Mouse (Mus musculus) limb, embryonic 12.5 days (tissue): ENCODE data around the gene Slc35f4. TPM values are rescaled to one million over a fixed set of nuclear protein-coding genes. Genes with fewer than 3 reads are reported as not detected.
A peak's percentile ranks its signal among the peaks of the same experiment; 100 is the strongest.

Source experiments
- ATAC-seq: fragments of 200-750 bp; cut with Nextera tagmentation; 2 replicates; pipeline ENCODE4 v1.8.0; 2017; ENCODE audit warnings: low read depth, moderate TSS enrichment; ENCODE audit not compliant: insufficient number of reproducible peaks, insufficient read depth, low FRiP score, low TSS enrichment
- H3K27ac ChIP-seq: fragments of 300-500 bp; sonication (generic); 2 replicates; pipeline ENCODE4 v1.5.1; 2016; ENCODE audit warnings: mild to moderate bottlenecking, moderate library complexity
- H3K27me3 ChIP-seq: fragments of 300-500 bp; sonication (generic); 2 replicates; pipeline ENCODE4 v1.6.1; 2016; ENCODE audit warnings: mild to moderate bottlenecking, moderate library complexity
- H3K36me3 ChIP-seq: fragments of 300-500 bp; sonication (generic); 2 replicates; pipeline ENCODE4 v1.6.1; 2016; ENCODE audit warnings: mild to moderate bottlenecking, moderate library complexity
- H3K4me1 ChIP-seq: fragments of 300-500 bp; sonication (generic); replicated peaks from 2 replicates; pipeline ENCODE4 v1.6.1; 2016
- H3K4me2 ChIP-seq: fragments of 300-500 bp; sonication (generic); 2 replicates; pipeline ENCODE4 v1.6.1; 2016; ENCODE audit warnings: mild to moderate bottlenecking, moderate library complexity
- H3K4me3 ChIP-seq: fragments of 300-500 bp; sonication (generic); replicated peaks from 2 replicates; pipeline ENCODE4 v1.5.1; 2016; ENCODE audit warnings: mild to moderate bottlenecking
- H3K9ac ChIP-seq: fragments of 300-500 bp; sonication (generic); replicated peaks from 2 replicates; pipeline ENCODE4 v1.6.1; 2016; ENCODE audit warnings: mild to moderate bottlenecking, moderate library complexity
- H3K9me3 ChIP-seq: fragments of 300-500 bp; sonication (generic); 2 replicates; pipeline ENCODE4 v1.6.1; 2016; ENCODE audit warnings: mild to moderate bottlenecking, moderate library complexity
- WGBS: fragments of 180-500 bp; shearing (Covaris S2); methylation state at CpG from one replicate; pipeline ENCODE4 v1.1.7; 2016; 5-methylcytosine and 5-hydroxymethylcytosine counted together
- polyA plus RNA-seq: library from polyadenylated mRNA; unstranded; fragments of >200 nt; fragmentation: Nextera tagmentation; extraction: Ambion mirVana; gene quantifications from 2 replicates; pipeline ENCODE4 v1.2.1, GENCODE M21; 2016

Slc35f4 gene
- polyA plus RNA-seq: not detected in 2 replicates

DNA sequence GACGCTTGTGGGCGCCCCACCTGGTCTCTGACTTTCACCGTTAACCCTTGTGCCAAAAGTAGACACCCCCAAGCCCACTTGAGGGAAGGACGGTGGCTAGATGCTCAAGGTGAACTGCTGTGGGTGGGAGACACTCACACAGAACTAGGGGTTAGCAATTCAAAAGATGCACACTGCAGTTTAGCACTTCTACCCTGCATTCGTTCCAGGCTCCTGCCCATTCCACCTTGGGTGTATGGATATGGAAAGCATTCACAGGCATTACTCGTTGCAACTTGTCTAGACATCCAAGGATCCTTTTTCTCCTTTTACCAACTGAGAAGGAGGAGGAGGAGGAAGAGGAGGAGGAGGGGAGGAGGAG is at the start of gene Slc35f4:
Gene Slc35f4 (minus strand): TSS at position 116 of the 361 bp plus-strand sequence.
- no peak for ATAC-seq
- H3K9ac ChIP-seq: no peak within 1 kb of the TSS
- peak within 1 kb of the TSS; percentile 34 for H3K4me3 ChIP-seq
- 17% methylated on average over 6 of the region's 6 CpGs for WGBS
- H3K4me1 ChIP-seq: peaks cover 7% of the 10 kb centered on the region
- no peaks in the 10 kb centered on the region for H3K9me3 ChIP-seq
- H3K27ac ChIP-seq: no peak within 1 kb of the TSS
- peaks cover 17% of the 10 kb centered on the region for H3K27me3 ChIP-seq
- peak within 1 kb of the TSS; percentile 76 for H3K4me2 ChIP-seq
- no peaks in the 10 kb centered on the region for H3K36me3 ChIP-seq

GRCm38 (mm10) chr14:49568369-49568768 is 42.5 kb upstream of the Slc35f4 start:
- H3K36me3 ChIP-seq: no peaks in the 10 kb centered on the region
- H3K4me3 ChIP-seq: no peak overlapping the region
- no peak overlapping the region for H3K4me2 ChIP-seq
- no peak for ATAC-seq
- H3K9ac ChIP-seq: no peak overlapping the region
- H3K4me1 ChIP-seq: no peaks in the 10 kb centered on the region
- no peak overlapping the region for H3K27ac ChIP-seq
- no peaks in the 10 kb centered on the region for H3K27me3 ChIP-seq
- H3K9me3 ChIP-seq: no peaks in the 10 kb centered on the region

DNA sequence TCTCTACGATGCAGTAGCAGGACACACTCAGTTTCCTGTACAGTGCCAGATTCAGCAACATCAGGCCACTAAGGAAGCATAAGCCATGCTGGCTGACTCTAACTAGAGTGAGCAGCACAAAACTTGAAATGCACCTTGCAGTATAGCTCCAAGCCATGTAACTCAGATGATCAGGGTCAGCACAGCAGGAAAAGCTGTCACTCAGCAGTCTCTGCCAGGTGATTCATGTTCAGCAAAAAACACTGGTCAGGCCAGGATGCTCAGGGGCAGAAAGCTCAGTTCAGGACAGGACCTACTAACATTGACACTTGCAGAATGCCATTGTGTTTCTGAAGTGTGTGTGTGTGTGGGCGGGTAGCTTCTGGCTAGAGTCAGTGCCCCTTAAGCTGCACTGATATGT is 34.9 kb upstream of the Slc35f4 start:
- no peak overlapping the region for H3K4me2 ChIP-seq
- no peaks in the 10 kb centered on the region for H3K36me3 ChIP-seq
- no peaks in the 10 kb centered on the region for H3K27me3 ChIP-seq
- no peak overlapping the region for H3K9ac ChIP-seq
- 62% methylated on average over 2 of the region's 2 CpGs for WGBS
- no peaks in the 10 kb centered on the region for H3K4me1 ChIP-seq
- no peaks in the 10 kb centered on the region for H3K9me3 ChIP-seq
- H3K27ac ChIP-seq: no peak overlapping the region
- H3K4me3 ChIP-seq: no peak overlapping the region
- no peak for ATAC-seq

- ATAC-seq: no peak
- WGBS: 41% methylated on average over 1 of the region's 1 CpGs
Measured at GRCm38 (mm10) chr14:49540104-49540503, 14.3 kb upstream of the Slc35f4 start.

DNA sequence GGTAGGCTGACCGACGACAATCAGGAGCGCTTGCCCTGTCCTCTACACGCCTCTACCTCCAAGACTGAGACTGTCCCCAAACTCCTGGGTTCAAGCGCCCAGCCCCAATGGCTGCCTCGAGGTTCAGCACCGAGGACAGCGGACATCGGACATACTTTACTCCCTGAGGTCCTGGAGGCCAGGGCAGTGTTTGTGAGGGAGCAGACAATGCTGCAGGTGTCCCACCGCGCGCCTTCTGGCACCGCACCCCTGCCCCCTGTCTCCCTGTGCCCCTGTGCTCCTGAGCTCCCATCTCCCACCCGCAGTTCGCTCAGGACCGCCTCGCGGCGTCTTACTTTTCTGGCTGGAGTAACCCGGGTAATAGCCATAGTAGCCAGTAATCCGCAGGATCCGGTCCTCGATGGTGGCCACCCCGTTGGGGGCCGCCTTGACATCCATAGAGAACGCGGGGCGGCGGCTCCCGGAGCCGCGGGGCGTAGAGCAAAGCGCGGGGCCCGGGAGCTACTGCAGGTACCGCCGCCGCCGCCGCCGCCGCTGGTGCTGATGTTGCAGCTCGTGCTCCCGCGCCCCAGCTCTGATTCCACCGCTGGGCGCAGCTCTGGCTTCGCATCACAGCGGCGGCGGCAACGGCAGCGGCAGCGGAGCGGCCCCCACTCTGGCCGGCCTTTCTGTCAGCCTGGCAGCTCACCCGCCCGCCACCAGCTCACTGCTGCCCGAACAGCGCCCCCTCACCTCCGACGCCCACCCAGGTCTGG is 493 bp downstream of the Slc35f4 start:
- peak; percentile 88 for ATAC-seq
- WGBS: under 1% methylated on average over 61 of the region's 63 CpGs

More at GRCm38 (mm10) chr14:49540104-49540503, 14.3 kb upstream of the Slc35f4 start:
- H3K4me3 ChIP-seq: no peak overlapping the region
- no peaks in the 10 kb centered on the region for H3K27me3 ChIP-seq
- H3K27ac ChIP-seq: no peak overlapping the region
- H3K9me3 ChIP-seq: no peaks in the 10 kb centered on the region
- no peaks in the 10 kb centered on the region for H3K4me1 ChIP-seq
- H3K4me2 ChIP-seq: no peak overlapping the region
- H3K36me3 ChIP-seq: no peaks in the 10 kb centered on the region
- H3K9ac ChIP-seq: no peak overlapping the region

GRCm38 (mm10) chr14:49524665-49525064 is 1.2 kb downstream of the Slc35f4 start:
- no peaks in the 10 kb centered on the region for H3K9me3 ChIP-seq
- H3K4me2 ChIP-seq: no peak overlapping the region
- ATAC-seq: no peak
- no peaks in the 10 kb centered on the region for H3K36me3 ChIP-seq
- peaks cover 17% of the 10 kb centered on the region for H3K27me3 ChIP-seq
- no peak overlapping the region for H3K4me3 ChIP-seq
- no peak overlapping the region for H3K9ac ChIP-seq
- peaks cover 7% of the 10 kb centered on the region for H3K4me1 ChIP-seq
- H3K27ac ChIP-seq: no peak overlapping the region
- 64% methylated on average over 7 of the region's 8 CpGs for WGBS

More for the DNA sequence above, 493 bp downstream of the Slc35f4 start:
- Histone ChIP-seq H3K4me3 (peak overlapping the region; percentile 34), H3K9me3 (no peaks in the 10 kb centered on the region), H3K27ac (no peak overlapping the region), H3K36me3 (no peaks in the 10 kb centered on the region), H3K4me1 (peaks cover 7% of the 10 kb centered on the region), H3K27me3 (peaks cover 17% of the 10 kb centered on the region), H3K9ac (no peak overlapping the region), H3K4me2 (peak overlapping the region; percentile 76)

DNA sequence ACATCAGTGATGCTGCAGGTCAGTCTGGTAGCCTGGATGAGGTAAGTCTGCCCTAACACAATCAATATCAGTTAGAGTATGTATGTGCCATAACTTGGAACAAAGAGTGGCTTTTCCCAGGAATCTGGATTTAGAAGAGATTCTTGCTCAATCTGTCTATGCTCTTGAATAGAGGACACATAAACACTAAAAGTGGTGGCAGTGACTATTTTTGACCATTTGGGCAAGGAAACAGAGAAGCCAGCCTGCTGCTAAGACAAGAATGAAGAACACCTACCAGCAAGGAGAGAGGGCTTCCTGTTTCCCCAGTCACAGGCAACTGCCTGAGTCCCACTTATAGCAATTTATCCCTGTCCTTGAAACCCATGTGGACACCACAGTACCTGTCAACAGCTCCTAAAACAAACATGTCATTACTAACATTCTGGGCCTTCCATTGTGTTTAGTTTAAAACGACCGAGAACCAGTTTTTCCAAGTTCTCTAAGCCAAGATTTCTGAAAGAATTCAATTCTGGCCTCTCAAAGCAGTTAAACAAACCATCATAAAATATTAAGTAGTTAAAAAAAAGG is 10.7 kb downstream of the Slc35f4 start:
- Histone ChIP-seq H3K4me1 (no peaks in the 10 kb centered on the region), H3K27me3 (no peaks in the 10 kb centered on the region), H3K4me2 (no peak overlapping the region), H3K36me3 (no peaks in the 10 kb centered on the region), H3K4me3 (no peak overlapping the region), H3K27ac (no peak overlapping the region), H3K9me3 (no peaks in the 10 kb centered on the region), H3K9ac (no peak overlapping the region)
- no peak for ATAC-seq
- 64% methylated on average over 2 of the region's 2 CpGs for WGBS

DNA sequence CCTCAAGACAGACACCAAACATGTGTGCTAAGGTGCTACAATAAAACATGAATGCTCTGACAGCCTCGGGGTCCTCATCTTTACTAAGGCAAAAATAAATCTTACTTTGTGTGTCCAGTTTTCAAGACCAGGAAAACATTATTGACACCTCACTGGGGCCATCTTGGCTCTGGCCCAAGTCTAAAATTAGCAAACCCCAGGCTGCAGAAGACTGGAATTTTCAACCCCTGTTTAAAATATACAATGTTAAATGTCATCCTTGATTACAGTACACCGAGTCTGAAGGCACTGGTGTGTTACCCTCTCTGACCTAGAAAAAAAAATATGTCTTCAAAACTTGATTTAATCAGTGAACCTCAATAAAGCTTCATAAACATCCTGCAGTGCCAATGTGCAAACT is 11.7 kb downstream of the Slc35f4 start:
- 65% methylated on average over 2 of the region's 2 CpGs for WGBS
- Histone ChIP-seq H3K27me3 (no peaks in the 10 kb centered on the region), H3K4me3 (no peak overlapping the region), H3K4me1 (no peaks in the 10 kb centered on the region), H3K36me3 (no peaks in the 10 kb centered on the region), H3K27ac (no peak overlapping the region), H3K9me3 (no peaks in the 10 kb centered on the region), H3K4me2 (no peak overlapping the region), H3K9ac (no peak overlapping the region)
- no peak for ATAC-seq

DNA sequence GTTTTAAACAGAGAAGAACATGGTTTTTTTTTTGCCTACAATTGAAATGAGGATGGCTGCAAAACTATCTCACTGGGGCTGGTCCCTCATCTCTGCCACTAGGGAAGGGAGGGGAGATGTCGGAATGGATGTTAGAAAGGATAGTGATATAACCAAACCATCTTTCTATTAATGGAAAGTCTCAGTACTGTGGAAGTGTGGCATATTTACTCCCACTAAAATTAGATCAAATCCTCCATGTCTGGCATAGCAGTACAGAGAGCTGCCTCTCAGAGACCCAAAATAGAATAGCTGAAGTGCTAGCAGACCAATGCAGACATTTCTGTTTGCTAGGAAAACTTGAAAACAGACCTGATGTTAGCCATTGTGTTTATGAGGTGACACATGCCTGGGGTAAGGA is 30.7 kb downstream of the Slc35f4 start:
- Histone ChIP-seq H3K27me3 (no peaks in the 10 kb centered on the region), H3K9me3 (no peaks in the 10 kb centered on the region), H3K27ac (no peak overlapping the region), H3K9ac (no peak overlapping the region), H3K4me3 (no peak overlapping the region), H3K36me3 (no peaks in the 10 kb centered on the region), H3K4me1 (no peaks in the 10 kb centered on the region), H3K4me2 (no peak overlapping the region)
- no peak for ATAC-seq
- WGBS: 86% methylated on average over 1 of the region's 1 CpGs

GRCm38 (mm10) chr14:49493793-49494192 is 32.1 kb downstream of the Slc35f4 start:
- Histone ChIP-seq H3K9me3 (no peaks in the 10 kb centered on the region), H3K9ac (no peak overlapping the region), H3K27me3 (no peaks in the 10 kb centered on the region), H3K36me3 (no peaks in the 10 kb centered on the region), H3K4me3 (no peak overlapping the region), H3K27ac (no peak overlapping the region), H3K4me2 (no peak overlapping the region), H3K4me1 (no peaks in the 10 kb centered on the region)
- ATAC-seq: no peak
- 70% methylated on average over 1 of the region's 1 CpGs for WGBS

DNA sequence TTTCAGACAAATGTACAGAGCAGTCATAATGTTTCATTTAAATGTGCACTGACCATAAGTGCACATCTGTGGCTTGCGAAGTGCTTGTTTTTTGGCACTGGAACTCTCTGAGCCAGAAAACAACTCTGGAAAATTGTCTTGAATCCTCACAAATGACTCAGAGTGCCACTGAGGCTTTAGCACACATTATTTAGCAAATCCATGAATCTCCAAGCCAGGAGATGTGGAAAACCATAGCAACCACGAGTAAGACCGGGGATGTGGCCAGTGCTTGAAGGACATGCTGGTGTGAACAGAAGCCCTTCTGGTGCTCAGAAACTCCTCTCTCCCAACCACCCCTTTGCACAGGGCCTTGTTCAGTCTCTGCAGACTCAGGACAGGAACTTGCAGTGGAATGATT is 33.3 kb downstream of the Slc35f4 start:
- no peak for ATAC-seq
- no peak overlapping the region for H3K9ac ChIP-seq
- no peaks in the 10 kb centered on the region for H3K27me3 ChIP-seq
- H3K36me3 ChIP-seq: no peaks in the 10 kb centered on the region
- H3K4me3 ChIP-seq: no peak overlapping the region
- no peaks in the 10 kb centered on the region for H3K4me1 ChIP-seq
- no peak overlapping the region for H3K27ac ChIP-seq
- H3K4me2 ChIP-seq: no peak overlapping the region
- WGBS: 77% methylated on average over 3 of the region's 3 CpGs
- H3K9me3 ChIP-seq: no peaks in the 10 kb centered on the region

DNA sequence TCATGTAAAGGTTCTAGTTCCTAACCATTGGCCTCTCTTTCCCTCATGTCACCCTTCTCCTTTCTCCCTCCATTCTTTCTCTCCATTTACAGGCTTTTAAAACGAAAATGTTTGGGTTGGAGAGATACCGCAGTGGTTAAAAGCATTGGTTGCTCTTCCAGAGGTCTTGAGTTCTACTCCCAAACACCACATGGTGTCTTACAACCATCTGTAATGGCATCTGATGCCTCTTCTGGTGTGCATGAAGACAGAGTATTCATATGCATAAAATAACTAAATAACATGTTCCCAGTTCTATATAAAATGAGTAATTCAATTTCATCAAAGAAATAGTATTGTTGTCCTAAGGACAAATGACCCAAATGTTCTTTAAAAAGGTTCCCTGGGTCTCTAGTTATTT is 49.2 kb downstream of the Slc35f4 start:
- Histone ChIP-seq H3K36me3 (no peaks in the 10 kb centered on the region), H3K4me3 (no peak overlapping the region), H3K9me3 (no peaks in the 10 kb centered on the region), H3K4me1 (no peaks in the 10 kb centered on the region), H3K27ac (no peak overlapping the region), H3K27me3 (no peaks in the 10 kb centered on the region), H3K9ac (no peak overlapping the region), H3K4me2 (no peak overlapping the region)
- no peak for ATAC-seq
- 88% methylated on average over 2 of the region's 2 CpGs for WGBS
